Mouse (Mus musculus) bone marrow, adult 2 months (tissue): ENCODE data around the gene Stox2. TPM values are rescaled to one million over a fixed set of nuclear protein-coding genes. Genes with fewer than 3 reads are reported as not detected.

Experiments used
- H3K27ac ChIP-seq: fragments of 200-500 bp; 2 replicates; pipeline ENCODE4 v1.5.1; 2012; ENCODE audit warnings: low read depth, mild to moderate bottlenecking, control low read depth, inconsistent platforms, low read length; ENCODE audit not compliant: control insufficient read depth, poor library complexity, insufficient read depth
- H3K4me1 ChIP-seq: fragments of 200-500 bp; 2 replicates; pipeline ENCODE4 v1.6.1; 2011; ENCODE audit warnings: low read length; ENCODE audit not compliant: control insufficient read depth, insufficient read depth
- H3K4me3 ChIP-seq: fragments of 200-500 bp; replicated peaks from 2 replicates; pipeline ENCODE3; 2011; ENCODE audit warnings: mild to moderate bottlenecking, low read depth, low read length, control low read depth; ENCODE audit not compliant: control insufficient read depth
- CTCF ChIP-seq: fragments of 200-500 bp; IDR thresholded peaks from 2 replicates; pipeline ENCODE4 v1.5.1; 2011; ENCODE audit warnings: low read length, control low read depth; ENCODE audit not compliant: control insufficient read depth, insufficient read depth
- POLR2A ChIP-seq: fragments of 200-500 bp; IDR thresholded peaks from 2 replicates; pipeline ENCODE4 v1.6.1; 2011; ENCODE audit warnings: low read depth, mild to moderate bottlenecking, control low read depth, low read length, borderline replicate concordance; ENCODE audit not compliant: control insufficient read depth
- WGBS: fragments of 180-500 bp; shearing (Covaris S2); methylation state at CpG from one replicate; pipeline ENCODE4 v1.1.7; 2018; 5-methylcytosine and 5-hydroxymethylcytosine counted together
- polyA plus RNA-seq: library from polyadenylated mRNA; stranded (reverse); fragments of >200 nt; gene quantifications from 2 replicates; pipeline ENCODE4 v1.2.4, GENCODE M21; 2011; ENCODE audit warnings: low replicate concordance; ENCODE audit not compliant: missing spikeins, insufficient read depth, insufficient read length

Gene Stox2
- polyA plus RNA-seq, 1 experiment = 3.2 TPM

DNA sequence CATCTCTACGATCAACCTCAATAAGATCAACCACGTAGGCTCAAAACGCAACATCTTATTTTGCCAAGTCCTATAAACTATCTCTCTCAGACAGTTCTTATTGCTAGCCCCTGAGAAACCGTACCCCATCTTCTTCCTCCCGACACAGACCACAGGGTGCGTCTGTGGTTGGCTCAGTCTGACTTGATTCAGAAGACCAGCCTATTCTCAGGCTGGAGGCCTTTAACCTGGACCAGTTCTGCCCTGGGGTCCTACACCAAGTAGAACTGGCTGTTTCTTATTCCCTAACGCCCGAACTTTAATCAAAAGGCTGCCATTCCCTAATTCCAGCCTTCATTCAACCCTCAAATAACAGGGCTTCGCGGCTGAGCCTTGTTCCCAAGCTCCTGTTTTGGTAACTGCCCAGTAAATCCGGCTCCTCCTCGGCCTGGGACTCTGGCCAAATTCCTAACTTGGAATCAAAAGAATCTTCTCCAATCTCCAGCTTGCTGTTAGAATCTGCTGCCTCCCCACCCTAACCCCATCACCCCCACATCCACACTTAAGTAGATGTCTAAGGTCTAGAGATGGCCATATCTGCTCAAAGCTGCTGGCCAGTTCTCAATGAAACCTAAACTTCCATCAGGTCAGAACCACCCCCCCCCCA lies 91.5 kb downstream of the Stox2 start:
- Histone ChIP-seq H3K27ac (no peak overlapping the region), H3K4me1 (no peaks in the 10 kb centered on the region), H3K4me3 (no peak overlapping the region)
- 57% methylated on average over 12 of the region's 12 CpGs for WGBS
- TF ChIP-seq POLR2A (no peak), CTCF (no peak)

- WGBS = 57% methylated on average over 21 of the region's 21 CpGs
- no peak for TF ChIP-seq POLR2A
- no peak for TF ChIP-seq CTCF
Measured at GRCm38 (mm10) chr8:47351914-47352701, 94.1 kb downstream of the Stox2 start.

GRCm38 (mm10) chr8:47349082-47349481 lies 97.1 kb downstream of the Stox2 start:
- Histone ChIP-seq H3K4me3 (no peak overlapping the region), H3K27ac (no peak overlapping the region), H3K4me1 (no peaks in the 10 kb centered on the region)
- 79% methylated on average over 8 of the region's 8 CpGs for WGBS
- TF ChIP-seq CTCF = no peak
- TF ChIP-seq POLR2A = no peak

More at GRCm38 (mm10) chr8:47351914-47352701, 94.1 kb downstream of the Stox2 start:
- H3K4me3 ChIP-seq = no peak overlapping the region
- no peak overlapping the region for H3K27ac ChIP-seq
- H3K4me1 ChIP-seq = no peaks in the 10 kb centered on the region

GRCm38 (mm10) chr8:47347809-47348208 lies 98.4 kb downstream of the Stox2 start:
- WGBS = 4% methylated on average over 6 of the region's 6 CpGs
- Histone ChIP-seq H3K4me3 (no peak overlapping the region), H3K27ac (no peak overlapping the region), H3K4me1 (no peaks in the 10 kb centered on the region)
- TF ChIP-seq CTCF = no peak
- no peak for TF ChIP-seq POLR2A

- Histone ChIP-seq H3K4me1 (no peaks in the 10 kb centered on the region), H3K4me3 (no peak overlapping the region), H3K27ac (no peak overlapping the region)
- 89% methylated on average over 9 of the region's 9 CpGs for WGBS
- TF ChIP-seq POLR2A (no peak), CTCF (no peak)
Measured at GRCm38 (mm10) chr8:47345772-47346103, 100.4 kb downstream of the Stox2 start.

- H3K4me3 ChIP-seq = no peak overlapping the region
- no peaks in the 10 kb centered on the region for H3K4me1 ChIP-seq
- no peak for TF ChIP-seq POLR2A
- TF ChIP-seq CTCF = no peak
- 81% methylated on average over 15 of the region's 15 CpGs for WGBS
- H3K27ac ChIP-seq = no peak overlapping the region
Measured at GRCm38 (mm10) chr8:47345085-47345771, 100.9 kb downstream of the Stox2 start.

- Histone ChIP-seq H3K27ac (no peak overlapping the region), H3K4me3 (no peak overlapping the region), H3K4me1 (no peaks in the 10 kb centered on the region)
- TF ChIP-seq POLR2A = no peak
- no peak for TF ChIP-seq CTCF
- WGBS = 79% methylated on average over 11 of the region's 11 CpGs
Measured at GRCm38 (mm10) chr8:47341474-47341873, 104.7 kb downstream of the Stox2 start.

DNA sequence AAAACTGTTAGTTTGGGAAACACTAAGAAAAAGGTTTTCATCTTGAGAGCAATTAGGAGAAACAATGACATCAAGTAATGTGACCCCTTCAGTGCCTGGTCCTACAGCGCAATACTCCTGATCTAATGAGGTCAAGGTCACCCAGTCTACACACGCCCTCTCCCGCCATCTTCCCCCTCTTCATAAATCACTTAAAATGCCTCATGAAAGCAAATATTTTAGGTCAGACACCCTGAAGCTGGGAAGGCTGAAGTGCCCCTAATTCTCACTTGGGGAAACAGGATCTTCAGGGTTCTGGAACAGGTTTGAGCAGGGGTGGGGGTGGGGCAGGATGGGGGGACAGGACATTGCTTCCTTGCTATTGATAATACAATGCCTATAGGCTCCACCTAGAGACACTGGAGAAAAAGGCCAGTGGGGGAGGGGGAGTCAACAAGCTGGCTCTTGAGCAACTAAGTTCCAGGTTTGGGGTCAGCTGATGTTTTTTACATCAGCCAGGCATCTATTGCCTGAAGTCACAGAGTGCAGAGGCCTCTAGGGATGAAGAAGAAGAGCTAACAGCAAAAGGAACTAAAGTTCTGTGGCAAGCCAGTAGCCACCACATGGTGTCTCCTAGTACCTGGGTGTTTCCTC lies 107.4 kb downstream of the Stox2 start:
- Histone ChIP-seq H3K4me1 (no peaks in the 10 kb centered on the region), H3K27ac (no peak overlapping the region), H3K4me3 (no peak overlapping the region)
- WGBS = 84% methylated on average over 3 of the region's 3 CpGs
- no peak for TF ChIP-seq CTCF
- no peak for TF ChIP-seq POLR2A
